Comparison of ENCODE assay signal across 9 mouse cellular contexts in genomic region chr11:19601216-19601938, GRCm38 (mm10).
DNase-seq lines count a peak whose midpoint lies in the region; ATAC-seq lines count a peak whose summit lies in the region.
"Had no signal": no experiment of that assay in that cellular context is flagged by ENCODE, and none has a peak within 500 bp of the region (broad histone marks: within the 10 kb centered on the region; RNA-seq: fewer than 3 reads in every experiment).

No protein-coding gene starts in this region.

- no peak overlapping the region for H3K4me3 ChIP-seq in lung, embryonic 15.5 days
- H3K4me3 ChIP-seq in forebrain, embryonic 13.5 days: no peak overlapping the region
- H3K4me3 ChIP-seq: neural tube, embryonic 13.5 days had no signal

- H3K9me3 ChIP-seq in lung, embryonic 15.5 days: no peaks in the 10 kb centered on the region
- no peaks in the 10 kb centered on the region for H3K9me3 ChIP-seq in forebrain, embryonic 13.5 days (replicated peaks)
- H3K9me3 ChIP-seq: neural tube, embryonic 13.5 days had no signal

- no peak overlapping the region for H3K4me2 ChIP-seq in lung, embryonic 15.5 days
- no peak overlapping the region for H3K4me2 ChIP-seq in forebrain, embryonic 13.5 days
- H3K4me2 ChIP-seq: neural tube, embryonic 13.5 days had no signal

- H3K27ac ChIP-seq in lung, embryonic 15.5 days: 0 out of 2 replicates have a peak overlapping the region, but pooled peaks have one; percentile 37
- no peak overlapping the region for H3K27ac ChIP-seq in forebrain, embryonic 13.5 days
- H3K27ac ChIP-seq: neural tube, embryonic 13.5 days had no signal

- H3K4me1 ChIP-seq in lung, embryonic 15.5 days: peaks cover 20% of the 10 kb centered on the region
- no peaks in the 10 kb centered on the region for H3K4me1 ChIP-seq in forebrain, embryonic 13.5 days
- H3K4me1 ChIP-seq: neural tube, embryonic 13.5 days had no signal

- no peaks in the 10 kb centered on the region for H3K27me3 ChIP-seq in lung, embryonic 15.5 days
- no peaks in the 10 kb centered on the region for H3K27me3 ChIP-seq in forebrain, embryonic 13.5 days
- H3K27me3 ChIP-seq: neural tube, embryonic 13.5 days had no signal

- peak; percentile 47; the same call in 1 of the 2 replicates for ATAC-seq in lung, embryonic 15.5 days (ENCODE audit: borderline replicate concordance, extremely low read depth, low FRiP score, low TSS enrichment)
- no peak for ATAC-seq in forebrain, embryonic 13.5 days

- 43% methylated on average over 15 of the region's 15 CpGs for WGBS in lung, embryonic 15.5 days
- WGBS in forebrain, embryonic 13.5 days: 88% methylated on average over 15 of the region's 15 CpGs

- DNase-seq in kidney, postnatal 14 days: peak; percentile 4
- DNase-seq in kidney, adult 11 months: no peak
- peak; percentile 27 for DNase-seq in adrenal gland, postnatal 25 days
- peak; percentile 4 to 10 for DNase-seq in frontal cortex, postnatal 36 days (ENCODE audit: low spot score in 2 of 2)
- no peak for DNase-seq in T-cell, adult 2 months (ENCODE audit: low spot score)
- DNase-seq in B cell, adult 2 months: no peak

- H3K9ac ChIP-seq in lung, embryonic 15.5 days: no peak overlapping the region
- no peak overlapping the region for H3K9ac ChIP-seq in forebrain, embryonic 13.5 days
- H3K9ac ChIP-seq: neural tube, embryonic 13.5 days had no signal

- no peaks in the 10 kb centered on the region for H3K36me3 ChIP-seq in lung, embryonic 15.5 days
- no peaks in the 10 kb centered on the region for H3K36me3 ChIP-seq in forebrain, embryonic 13.5 days (ENCODE audit: poor library complexity, severe bottlenecking)
- H3K36me3 ChIP-seq: neural tube, embryonic 13.5 days had no signal

Comparison
In these comparisons a context has a peak if more than half of its experiments do, and no peak if none do; other contexts are left out.
1. DNase-seq: peak in kidney, postnatal 14 days (single experiment), adrenal gland, postnatal 25 days (single experiment) and frontal cortex, postnatal 36 days (2 of 2); none in kidney, adult 11 months (single experiment), T-cell, adult 2 months (single experiment) and B cell, adult 2 months (0 of 2).